Mouse (Mus musculus) WW6 (cell line): ENCODE data around the gene Spata21.

Experiments used
- DNase-seq: peaks from one replicate; pipeline ENCODE4 v3.0.0-alpha.2; 2013; ENCODE audit warnings: low read depth, low spot score

Spata21 gene

GRCm38 (mm10) chr4:141158609-141159008, 70.5 kb downstream of the Spata21 start:
- DNase-seq: no peak

DNA sequence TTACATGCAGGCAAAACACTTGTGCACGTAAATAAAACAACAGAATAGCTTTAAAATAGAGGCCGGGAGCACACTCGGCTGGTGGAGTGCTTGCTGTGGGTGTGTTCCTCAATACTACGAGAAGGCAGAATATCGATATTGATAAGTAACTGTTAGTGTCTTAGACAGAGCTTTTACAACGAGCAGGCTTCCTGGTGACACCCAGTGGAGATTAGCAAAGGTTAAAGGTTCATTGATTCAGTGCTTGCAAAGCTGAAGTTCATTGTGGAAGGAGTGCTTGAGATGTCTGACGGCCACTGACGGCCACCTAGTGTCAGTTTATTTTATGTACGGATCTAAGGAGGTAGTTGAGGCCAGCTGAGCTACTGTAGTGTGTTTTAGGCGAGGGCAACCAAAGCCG, 71.0 kb downstream of the Spata21 start:
- no peak for DNase-seq

DNA sequence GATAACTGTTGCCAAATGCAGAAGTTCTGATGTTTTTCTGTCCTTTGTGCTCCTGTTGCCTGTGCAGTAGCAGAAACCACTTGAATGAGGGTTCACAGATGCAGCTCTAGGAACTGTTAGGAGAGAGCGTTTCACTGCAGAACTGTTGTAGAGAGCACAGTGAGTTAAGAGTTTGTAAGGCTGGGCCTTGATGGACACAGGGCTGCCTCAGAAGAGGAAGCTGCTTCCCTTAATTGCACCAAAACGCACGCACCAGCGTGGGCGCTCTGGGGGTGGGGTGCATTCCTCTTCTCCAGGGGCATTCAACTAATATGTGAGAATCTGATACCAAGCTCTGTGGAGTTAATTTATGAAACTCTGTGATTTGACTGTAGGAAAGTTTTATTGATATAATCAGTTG, 71.5 kb downstream of the Spata21 start:
- no peak for DNase-seq

GRCm38 (mm10) chr4:141160193-141160592, 72.1 kb downstream of the Spata21 start:
- no peak for DNase-seq

DNA sequence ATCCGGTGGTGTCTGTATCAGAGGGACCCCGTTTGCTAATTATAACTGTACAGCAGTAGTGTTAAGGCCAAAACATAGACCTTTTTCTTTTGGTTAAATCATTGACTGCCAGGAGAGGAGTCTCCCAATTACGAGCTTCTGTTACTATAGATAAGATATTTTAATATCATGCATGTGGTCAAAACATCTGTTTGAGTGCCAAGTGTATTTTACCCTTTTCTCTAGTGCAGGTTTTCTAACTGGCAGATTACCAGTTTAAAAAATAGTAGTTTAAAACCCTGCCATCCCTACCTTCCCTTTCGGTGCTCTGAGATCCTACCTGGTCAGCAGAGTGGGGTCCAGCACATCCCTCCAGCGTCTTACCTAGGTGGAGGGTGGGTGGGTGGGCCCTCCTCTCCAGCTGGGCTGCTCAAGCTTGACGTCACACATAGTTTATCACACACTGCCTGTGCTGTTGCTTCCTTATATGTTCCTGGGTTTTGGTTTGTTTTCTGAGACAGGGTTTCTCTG, 73.6 kb downstream of the Spata21 start:
- DNase-seq: no peak
